Mouse (Mus musculus): ENCODE results near the gene Nsun5.
"Not testable (repeated sequence)": the region's sequence is repeated elsewhere in the genome, so short reads cannot be mapped to it uniquely, and the experiment has no call there.

The Nsun5 gene

GRCm38 (mm10) chr5:135369787-135370654 is at the start of gene Nsun5:
TSS of gene Nsun5 (plus strand) at chr5:135369953.
- DNase-seq (ENCODE audit: low spot score) = peak; percentile 98

- no peak for DNase-seq (ENCODE audit: low spot score)
Measured at GRCm38 (mm10) chr5:135322197-135322596, 47.6 kb upstream of the Nsun5 start.

- DNase-seq (ENCODE audit: low spot score) = no peak
Measured at GRCm38 (mm10) chr5:135326121-135326659, 43.6 kb upstream of the Nsun5 start.

- DNase-seq (ENCODE audit: low spot score) = no peak
Measured at GRCm38 (mm10) chr5:135329471-135329870, 40.3 kb upstream of the Nsun5 start.

DNA sequence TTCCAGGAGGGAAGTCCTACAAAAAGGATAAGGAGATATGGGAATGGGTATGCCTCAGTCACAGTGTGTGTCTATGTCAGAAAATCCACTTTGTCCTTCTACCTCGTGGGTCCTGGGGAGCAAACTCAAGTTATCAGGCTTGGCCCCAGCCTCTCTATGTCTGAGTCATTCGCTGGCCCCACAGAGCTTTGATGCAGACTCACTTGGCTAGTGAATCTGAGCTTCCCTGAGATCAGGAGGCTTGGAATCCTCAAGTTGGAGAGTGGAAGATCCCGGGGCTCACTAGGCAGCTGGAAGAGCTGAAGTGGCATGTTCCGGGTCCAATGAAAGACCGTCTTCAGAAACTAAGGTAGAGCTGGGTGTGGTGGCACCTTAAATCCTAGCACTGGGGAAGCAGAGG is 39.6 kb upstream of the Nsun5 start:
- no peak for DNase-seq (ENCODE audit: low spot score)

GRCm38 (mm10) chr5:135331161-135331560 is 38.6 kb upstream of the Nsun5 start:
- no peak for DNase-seq (ENCODE audit: low spot score)

GRCm38 (mm10) chr5:135337575-135337974 is 32.2 kb upstream of the Nsun5 start:
- DNase-seq (ENCODE audit: low spot score) = no peak

GRCm38 (mm10) chr5:135345989-135346388 is 23.8 kb upstream of the Nsun5 start:
- no peak for DNase-seq (ENCODE audit: low spot score)

GRCm38 (mm10) chr5:135346430-135346829 is 23.3 kb upstream of the Nsun5 start:
- DNase-seq (ENCODE audit: low spot score) = no peak

- no peak for DNase-seq (ENCODE audit: low spot score)
Measured at GRCm38 (mm10) chr5:135347511-135348011, 22.2 kb upstream of the Nsun5 start.

DNA sequence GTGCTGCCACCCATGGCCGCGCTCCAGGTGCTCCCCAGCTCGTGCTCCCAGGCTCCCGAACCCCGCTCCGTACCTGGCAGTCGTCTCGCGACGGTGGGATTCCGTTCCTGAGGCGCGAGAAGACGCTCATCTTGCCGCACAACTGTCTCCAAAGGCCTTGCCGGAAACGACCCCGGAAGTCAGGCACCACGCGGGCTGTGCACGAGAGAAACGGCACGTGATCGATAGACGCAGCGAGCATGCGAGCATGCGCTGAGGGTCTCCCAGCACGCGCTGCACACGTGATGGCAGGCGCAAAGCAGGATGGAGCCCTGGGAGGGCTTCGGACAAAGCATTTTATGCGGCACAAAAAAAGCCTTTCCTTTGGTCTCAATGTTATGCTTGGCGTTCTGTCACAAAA is 19.9 kb upstream of the Nsun5 start, which contains the start of gene Fkbp6:
Fkbp6 (minus strand) TSS at position 183 of the 400 bp plus-strand sequence.
- no peak for DNase-seq (ENCODE audit: low spot score)

- DNase-seq (ENCODE audit: low spot score) = no peak
Measured at GRCm38 (mm10) chr5:135351606-135352005, 18.1 kb upstream of the Nsun5 start.

DNA sequence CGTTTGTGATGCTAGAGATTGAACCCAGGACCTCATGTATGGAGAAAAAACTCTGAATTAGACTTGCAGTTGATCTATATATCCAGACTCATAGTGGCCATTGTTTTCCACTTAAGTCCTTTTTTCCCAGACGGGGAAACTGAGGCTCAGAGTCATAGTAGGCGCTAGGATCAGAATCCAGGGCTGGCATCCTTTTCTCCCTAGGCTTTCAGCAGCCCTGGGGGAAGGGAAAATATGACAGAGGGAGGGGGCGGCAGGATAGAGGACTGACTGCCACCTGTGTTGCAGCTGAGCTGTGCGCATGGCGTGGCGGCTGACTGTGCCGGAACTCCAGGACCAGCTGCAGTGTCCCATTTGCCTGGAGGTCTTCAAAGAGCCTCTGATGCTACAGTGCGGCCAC is 16.8 kb upstream of the Nsun5 start, which contains the start of gene Trim50:
Trim50 (plus strand) TSS at position 301 of the 400 bp plus-strand sequence.
- no peak for DNase-seq (ENCODE audit: low spot score)

- peak; percentile 63 for DNase-seq (ENCODE audit: low spot score)
Measured at GRCm38 (mm10) chr5:135353564-135353963, 16.2 kb upstream of the Nsun5 start.

GRCm38 (mm10) chr5:135356090-135356489 is 13.7 kb upstream of the Nsun5 start:
- DNase-seq (ENCODE audit: low spot score) = no peak

DNA sequence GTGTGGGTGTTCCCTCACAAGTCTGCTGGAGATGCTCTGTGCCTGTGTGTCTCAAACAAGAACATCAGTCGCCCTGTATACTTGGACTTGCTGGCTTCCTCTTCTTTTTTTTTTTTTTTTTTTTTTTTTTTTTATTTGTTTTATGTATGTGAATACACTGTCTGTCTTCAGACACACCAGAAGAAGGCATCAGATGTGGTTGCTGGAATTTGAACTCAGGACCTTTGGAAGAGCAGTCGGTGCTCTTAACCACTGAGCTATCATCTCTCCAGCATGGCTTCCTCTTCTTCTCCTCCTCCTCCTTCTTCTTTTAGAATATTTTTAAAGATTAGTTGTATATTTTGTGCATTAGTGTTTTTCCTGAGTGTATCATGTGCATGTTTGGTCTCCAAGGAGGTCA is 12.2 kb upstream of the Nsun5 start:
- no peak for DNase-seq (ENCODE audit: low spot score)

DNA sequence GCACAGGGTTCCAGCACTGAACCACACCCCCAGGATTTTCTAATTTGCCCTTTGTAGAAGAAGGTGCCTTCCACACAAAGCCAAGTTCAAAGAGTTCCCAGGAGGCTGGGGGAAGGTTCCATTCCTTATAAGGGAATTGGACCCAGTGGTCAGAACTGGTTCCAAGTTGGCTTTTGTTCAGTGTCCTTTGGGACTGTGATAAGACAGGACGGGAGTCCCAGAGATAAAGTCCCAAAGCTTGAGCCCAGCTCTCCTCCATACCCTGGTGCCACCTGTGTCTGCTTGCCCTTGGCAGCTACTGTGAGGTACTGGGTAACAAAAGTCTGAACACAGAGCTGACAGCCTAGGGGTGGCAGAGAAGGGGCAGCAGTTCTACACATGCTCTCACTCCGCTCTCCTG is 10.0 kb upstream of the Nsun5 start:
- no peak for DNase-seq (ENCODE audit: low spot score)

- DNase-seq (ENCODE audit: low spot score) = no peak
Measured at GRCm38 (mm10) chr5:135362572-135362971, 7.2 kb upstream of the Nsun5 start.

- peak; percentile 81 for DNase-seq (ENCODE audit: low spot score)
Measured at GRCm38 (mm10) chr5:135363540-135363939, 6.2 kb upstream of the Nsun5 start.

GRCm38 (mm10) chr5:135367841-135368240 is 1.9 kb upstream of the Nsun5 start:
- DNase-seq (ENCODE audit: low spot score) = peak; percentile 21

DNA sequence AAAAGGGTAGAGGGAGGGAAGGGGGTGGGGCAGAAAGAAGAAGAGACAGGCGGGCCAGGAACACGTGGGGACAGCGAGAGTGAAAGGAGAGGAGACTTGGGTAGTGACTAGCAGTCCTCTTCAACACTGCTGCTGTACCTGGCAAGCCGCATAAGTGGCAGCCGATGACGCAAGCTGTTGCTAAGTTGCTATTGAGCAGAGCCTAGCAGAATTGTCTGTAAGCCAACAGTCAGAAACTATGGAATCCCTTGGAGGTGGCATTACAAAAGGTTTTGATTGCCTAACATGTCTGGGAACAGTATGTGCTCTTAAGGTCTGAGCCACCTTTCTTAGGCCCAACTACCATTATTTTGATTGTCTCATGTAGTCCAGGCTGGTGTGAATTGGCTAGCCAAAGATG is 1.4 kb upstream of the Nsun5 start:
- DNase-seq (ENCODE audit: low spot score) = no peak

DNA sequence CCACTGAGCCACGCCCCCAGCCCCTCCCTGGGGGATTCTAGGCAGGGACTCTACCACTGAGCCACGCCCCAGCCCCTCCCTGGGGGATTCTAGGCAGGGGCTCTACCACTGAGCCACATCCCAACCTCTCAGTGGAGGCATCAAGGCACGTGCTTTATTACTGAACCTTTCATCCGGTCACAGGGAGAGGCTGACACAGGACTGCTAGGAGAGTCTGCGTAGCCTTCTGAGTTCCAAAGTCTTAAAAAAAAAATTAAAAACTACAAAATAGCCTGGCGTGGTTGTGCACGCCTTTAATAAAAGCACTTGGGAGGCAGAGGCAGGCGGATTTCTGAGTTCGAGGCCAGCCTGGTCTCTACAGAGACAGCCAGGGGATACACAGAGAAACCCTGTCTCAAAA is 557 bp upstream of the Nsun5 start:
- DNase-seq (ENCODE audit: low spot score) = not testable (repeated sequence)

DNA sequence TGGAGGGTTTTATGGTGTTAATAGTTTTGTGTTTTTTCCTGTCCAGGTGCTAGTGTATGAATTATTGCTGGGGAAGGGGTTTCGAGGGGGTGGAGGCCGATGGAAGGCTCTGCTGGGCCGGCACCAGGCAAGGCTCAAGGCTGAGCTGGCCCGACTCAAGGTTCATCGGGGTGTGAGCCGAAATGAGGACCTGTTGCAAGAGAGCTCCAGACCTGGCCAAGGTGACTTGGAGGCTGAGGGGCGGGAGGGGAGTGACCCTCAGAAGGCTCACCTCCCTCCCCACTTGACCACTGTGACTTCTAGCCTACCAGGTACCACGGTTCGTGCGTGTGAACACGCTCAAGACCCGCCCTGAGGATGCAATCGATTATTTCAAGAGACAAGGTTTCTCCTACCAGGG is 1.4 kb downstream of the Nsun5 start:
- no peak for DNase-seq (ENCODE audit: low spot score)

All from embryo, embryonic 10.5 days (tissue).